Mouse (Mus musculus) retina, embryonic 14.5 days (tissue): Measurements from ENCODE around the gene Pla2g3.

Experiments used
- DNase-seq: peaks from one replicate; pipeline ENCODE4 v3.0.0-alpha.2; 2015; ENCODE audit warnings: low spot score

Pla2g3 gene

DNA sequence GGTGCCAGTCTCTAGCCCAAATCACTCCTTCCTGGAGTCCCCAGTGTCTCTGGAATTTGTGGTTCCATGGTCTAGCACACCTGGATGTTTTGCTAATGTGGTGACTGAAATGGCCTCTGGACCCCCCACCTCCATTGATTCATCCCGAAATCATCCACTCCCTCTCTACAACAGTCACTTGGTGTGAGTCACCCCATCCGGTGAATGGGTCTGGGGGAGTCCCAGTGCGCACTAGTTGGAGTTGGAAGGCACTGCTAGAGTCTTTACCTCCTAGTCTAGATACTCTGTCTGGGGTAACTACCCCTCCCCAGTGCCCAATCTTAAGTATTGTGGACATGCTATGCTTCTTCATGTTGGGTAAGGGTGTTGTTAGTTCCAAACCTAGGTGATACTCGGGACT, 50.3 kb downstream of the Pla2g3 start:
- DNase-seq = no peak

DNA sequence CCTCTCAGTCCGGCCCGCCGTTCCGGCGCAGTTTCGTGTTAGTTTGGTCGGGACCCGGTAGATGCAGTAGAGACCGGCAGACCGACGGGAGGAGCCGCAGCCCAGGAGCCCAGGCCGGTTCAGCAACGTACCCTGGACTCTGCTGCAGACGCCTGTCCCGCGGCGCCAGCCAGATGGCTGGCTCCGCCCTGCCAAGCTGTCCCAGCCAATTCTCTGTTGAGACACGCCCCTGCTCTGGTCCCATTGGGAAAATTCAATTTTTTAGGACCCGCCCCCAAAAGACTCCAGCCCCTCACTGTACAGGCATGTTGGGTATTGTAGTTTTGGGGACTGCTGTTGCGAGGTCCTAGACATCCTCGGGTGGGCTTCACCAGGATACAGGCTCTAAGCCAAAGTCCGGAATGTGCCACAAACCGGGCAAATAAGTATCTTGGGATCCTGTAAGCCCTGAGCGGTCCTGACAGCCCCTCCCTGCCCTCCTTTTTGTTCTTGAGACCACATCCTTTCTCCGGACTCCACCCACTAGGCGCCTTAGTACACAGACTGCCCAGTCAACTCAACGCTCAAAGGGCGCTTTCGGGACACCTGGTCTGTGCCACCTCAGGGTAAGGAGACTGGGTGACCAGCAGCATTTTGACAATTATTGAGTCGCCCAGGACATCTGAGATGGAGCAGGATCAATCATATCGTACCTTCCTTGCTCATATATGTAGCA, 51.2 kb downstream of the Pla2g3 start:
- DNase-seq = peak; percentile 96

DNA sequence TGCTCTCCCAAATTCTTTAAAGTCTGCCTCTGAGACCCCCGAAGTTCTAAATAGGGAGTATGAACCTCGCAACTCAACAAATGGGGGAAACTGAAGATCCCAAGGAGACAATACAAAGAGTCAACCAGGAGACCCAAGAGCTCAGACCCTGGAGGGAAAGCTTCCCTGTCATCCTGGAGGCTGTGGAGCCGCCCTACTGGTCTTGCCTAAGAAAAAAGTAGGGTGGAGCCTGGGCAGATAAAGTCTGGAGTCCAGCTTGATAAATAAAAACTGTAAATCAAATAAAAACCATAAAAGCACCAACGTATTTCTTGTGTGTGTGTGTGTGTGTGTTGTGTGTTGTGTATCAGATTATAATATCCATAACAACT, 51.7 kb downstream of the Pla2g3 start:
- no peak for DNase-seq

DNA sequence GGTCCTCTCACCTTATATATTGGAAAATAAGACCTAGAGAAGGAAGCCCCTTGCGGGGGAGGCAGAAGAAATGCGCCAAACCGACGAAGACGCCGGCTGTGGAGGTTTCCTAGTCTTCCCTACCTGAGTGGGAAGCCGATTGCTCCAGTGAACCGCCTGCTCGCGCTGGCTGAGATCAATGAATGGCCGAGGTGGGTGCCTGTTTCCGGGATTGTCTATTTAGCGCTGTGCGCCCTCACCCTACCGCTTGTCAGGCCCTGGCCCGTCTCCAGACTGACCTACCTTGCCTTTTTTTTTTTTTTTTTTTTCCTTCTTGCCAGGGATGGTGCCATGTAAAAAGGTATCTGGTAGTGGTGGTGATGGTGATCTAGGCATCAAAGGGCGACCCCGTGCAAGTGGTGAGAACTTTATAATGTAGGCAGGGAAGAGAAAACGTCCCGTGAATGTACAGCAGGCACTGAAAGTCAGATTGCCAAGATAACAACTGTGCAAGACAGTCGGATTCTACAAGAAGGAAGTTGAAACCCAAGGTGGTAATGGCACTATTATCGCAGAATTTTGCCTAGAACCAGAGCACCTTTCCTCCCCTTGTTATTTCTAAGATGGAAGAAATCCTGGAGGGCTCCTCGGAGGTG, 52.5 kb downstream of the Pla2g3 start, which contains the start of gene Smtn:
TSS of gene Smtn (minus strand) at position 162 of the 635 bp plus-strand sequence.
- no peak for DNase-seq

DNA sequence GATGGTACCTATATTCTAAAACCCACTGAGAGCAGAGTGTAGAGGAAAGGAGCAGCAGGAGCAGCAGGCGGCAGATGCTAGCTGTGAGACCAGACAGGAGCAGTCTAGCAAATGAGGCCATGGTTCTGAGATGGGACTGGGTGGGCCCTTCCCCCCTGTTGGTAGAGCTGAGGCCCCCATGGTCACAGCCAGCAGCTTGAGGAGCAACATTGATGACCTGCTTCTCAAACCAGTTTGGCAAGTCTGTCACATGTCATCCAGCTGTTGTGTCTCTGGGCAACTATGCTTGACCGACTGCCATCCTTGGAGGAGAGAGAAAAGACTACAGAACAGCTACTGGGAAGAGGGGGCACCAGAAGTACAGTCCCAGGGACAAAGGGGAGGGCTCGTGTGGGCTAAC, 53.8 kb downstream of the Pla2g3 start:
- DNase-seq = peak; percentile 18

DNA sequence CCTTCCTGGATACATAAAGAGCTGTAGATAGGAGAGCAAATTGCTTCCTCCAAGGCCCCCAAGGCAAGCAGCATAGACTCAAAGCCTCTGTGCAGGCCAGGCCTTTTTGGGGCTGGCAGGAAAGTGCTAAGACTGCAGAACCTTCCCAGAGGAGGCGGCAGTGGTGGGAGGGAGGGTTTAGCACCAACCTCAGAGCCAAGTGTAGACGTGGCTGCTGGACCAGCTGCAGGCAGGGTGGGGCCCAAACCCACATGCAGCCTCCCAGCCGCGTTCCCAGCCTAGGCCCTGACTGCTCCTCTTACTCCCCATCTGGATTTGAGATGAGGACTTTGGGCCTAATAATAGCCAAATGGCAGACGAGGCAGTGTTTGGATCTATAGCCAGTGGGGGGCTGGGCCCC, 54.9 kb downstream of the Pla2g3 start:
- DNase-seq = no peak

DNA sequence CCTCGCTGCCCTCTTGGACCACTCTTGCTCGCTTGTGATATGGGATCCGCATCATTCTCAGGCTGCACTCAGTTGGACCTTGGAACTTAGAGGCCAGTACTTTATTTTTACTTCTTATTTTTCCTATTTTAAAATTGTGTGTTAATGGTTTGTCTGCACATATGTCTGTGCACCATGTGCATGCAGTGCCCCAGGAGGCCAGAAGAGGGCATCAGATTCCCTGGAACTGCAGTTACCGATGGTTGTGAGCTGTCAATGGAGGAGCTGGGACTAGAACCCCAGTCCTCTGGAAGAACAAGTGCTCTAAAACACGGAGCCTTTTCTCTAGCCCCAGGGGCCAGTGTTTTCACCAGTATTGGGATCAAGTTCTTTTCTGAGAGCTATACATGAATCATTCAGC, 56.3 kb downstream of the Pla2g3 start:
- DNase-seq = no peak

DNA sequence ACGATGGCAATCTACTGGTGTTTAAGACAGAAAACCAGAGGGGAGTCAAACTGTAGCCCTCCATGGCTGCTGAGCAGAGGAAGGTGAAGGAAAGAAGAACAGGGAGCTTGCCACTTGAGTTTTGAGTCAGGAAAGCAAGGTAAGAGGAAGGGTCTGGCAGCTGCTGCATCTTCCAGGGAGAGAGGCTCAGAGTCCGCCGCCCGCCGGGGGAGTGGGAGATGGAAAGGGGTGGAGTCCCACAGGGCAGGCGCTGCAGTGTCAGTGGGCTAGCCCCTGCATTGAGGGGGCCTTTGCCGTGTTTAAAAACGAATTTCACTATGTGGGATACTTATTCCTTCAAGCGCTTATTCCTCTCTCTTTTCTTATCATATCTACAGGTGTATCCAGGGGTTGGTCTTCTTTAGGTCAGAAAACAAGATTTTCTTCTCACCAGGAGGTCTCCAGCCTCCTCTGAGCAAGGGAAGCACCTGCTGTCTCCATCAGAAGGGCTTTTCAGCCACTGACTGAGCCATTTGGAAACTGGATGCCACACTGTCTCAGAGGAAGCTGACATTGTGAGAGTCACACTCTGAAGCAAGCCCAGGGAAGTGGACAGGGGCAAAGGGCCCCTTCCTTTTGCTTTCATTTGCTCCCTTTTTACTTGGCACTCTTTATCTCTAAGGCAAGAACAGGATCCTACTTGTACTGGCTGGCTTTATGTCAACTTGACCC, 57.6 kb downstream of the Pla2g3 start:
- DNase-seq = no peak

DNA sequence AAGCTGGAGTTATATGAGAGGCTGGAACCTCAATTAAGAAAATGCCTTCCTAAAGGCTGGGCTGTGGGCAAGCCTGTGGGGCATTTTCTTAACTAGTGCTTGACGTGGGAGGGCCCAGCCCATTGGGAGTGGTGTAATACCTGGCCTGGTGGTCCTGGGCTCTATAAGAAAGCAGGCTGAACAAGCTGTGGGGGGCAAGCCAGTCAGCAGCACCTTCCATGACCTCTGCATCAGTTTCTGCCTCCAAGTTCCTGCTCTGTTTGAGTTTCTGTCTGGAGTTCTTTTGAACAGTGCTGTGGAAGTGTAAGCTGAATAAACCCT, 58.1 kb downstream of the Pla2g3 start:
- no peak for DNase-seq

DNA sequence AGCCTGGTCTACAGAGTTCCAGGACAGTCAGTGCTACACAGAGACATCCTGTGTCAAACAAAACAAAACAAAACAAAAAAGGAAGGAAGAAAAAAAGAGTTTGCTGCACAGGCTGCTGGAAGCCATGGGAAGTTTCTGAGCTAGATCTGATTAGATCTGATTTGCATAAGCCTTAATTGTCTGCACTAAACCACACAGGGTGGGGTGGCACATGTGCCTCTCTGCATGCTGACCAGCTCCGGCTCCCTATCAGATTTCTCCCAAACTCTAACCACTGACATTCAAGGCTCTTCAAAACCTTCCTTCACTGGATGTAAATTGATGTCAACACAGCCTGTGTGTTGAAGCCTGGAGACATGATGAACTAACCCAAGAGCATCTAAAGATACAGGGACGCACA, 59.0 kb downstream of the Pla2g3 start:
- DNase-seq = no peak

DNA sequence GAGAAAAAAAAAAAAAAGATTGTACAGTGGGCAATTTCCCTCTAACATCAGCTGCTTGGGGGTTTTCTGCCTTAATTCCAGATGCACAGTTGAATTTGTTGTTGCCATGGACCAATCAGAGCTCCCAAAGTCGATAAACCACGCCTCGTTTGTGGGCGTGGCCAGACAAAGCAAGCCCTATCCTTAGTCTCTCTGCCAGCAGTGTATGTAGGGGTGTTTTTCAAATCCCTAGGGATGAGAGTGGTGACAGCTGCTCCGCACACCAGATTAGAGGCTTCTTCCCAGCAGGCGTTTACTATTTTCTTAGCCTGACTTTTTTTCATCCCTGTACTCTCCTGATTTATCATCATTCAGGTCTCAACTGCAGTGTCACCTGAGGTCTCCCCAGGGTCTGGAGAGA, 59.9 kb downstream of the Pla2g3 start:
- peak; percentile 63 for DNase-seq

DNA sequence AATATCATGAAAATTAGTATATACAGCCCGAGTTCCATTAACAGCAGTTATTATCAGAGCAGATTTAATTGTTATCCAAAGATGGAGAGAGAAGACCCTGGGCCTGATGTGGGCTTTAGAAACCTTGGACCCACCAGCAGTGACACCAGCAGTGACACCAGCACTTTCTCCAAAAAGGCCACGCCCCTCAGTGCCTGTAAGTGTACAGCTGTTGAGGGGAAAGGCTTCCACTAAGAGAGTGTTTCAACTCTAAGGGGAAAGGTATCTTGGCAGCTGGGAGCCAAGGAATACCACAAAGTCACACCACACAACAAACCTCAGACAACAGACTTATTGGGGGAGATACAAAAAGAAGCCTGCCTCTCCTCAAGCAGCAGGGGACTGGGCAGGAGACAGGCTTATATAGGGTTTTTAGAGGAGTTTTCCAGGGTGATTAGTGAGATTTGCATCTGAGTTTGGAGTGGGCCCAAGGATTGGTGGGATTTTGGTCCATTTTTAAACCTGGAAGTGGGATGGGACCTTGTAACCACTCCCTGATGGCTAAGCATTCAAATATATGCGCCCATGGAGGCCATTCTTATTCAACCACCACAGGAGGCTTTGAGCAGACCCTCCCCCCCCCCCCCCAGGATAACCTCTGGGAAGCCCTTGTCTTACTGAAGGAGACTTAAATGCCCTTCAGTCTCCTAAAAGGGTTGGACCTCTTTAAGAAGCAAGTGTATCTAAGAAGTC, 60.6 kb downstream of the Pla2g3 start:
- DNase-seq = no peak
